ENCODE assay signal across 13 mouse cellular contexts in the genomic region with DNA sequence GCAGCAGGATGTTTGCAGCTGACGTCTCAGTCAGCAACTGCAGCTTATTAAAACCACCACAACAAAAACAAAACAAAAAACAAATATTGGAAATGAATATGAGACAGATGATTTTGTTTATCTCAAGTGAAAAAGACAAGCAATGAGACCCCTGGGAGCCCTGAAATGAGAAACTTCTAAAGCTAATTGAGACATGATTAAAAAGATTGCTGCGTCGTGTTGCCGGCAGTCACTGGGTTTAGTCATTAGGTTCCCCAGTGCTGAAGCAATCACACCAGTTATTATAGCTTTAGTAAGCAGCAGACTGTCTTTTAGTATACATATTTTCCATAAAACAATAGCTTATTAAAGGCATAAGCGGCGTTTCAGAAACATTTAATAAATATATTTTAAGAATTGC.
"Had no signal": no experiment of that assay in that cellular context is flagged by ENCODE, and none has a peak within 500 bp of the region (broad histone marks: within the 10 kb centered on the region; RNA-seq: fewer than 3 reads in every experiment).

No protein-coding gene starts in this region.

- H3K36me3 ChIP-seq: liver, embryonic 13.5 days had no signal

- H3K4me2 ChIP-seq: liver, embryonic 13.5 days; lung, embryonic 14.5 days had no signal

- ATAC-seq: intestine, postnatal 0 days; lung, postnatal 0 days had no signal

- H3K27me3 ChIP-seq: liver, embryonic 13.5 days had no signal

- H3K9me3 ChIP-seq: liver, embryonic 13.5 days had no signal

- H3K4me1 ChIP-seq: liver, embryonic 13.5 days had no signal

- H3K27ac ChIP-seq: kidney, postnatal 0 days; left cerebral cortex, adult 2 months; liver, embryonic 13.5 days; macrophage; stomach, postnatal 0 days had no signal

- H3K9ac ChIP-seq: liver, embryonic 13.5 days; lung, embryonic 14.5 days had no signal

- DNase-seq: kidney, adult 2 months; layer of hippocampus, postnatal 36 days; liver, embryonic 13.5 days; lung, embryonic 14.5 days; thymus, adult 2 months; thymus, postnatal 14 days; thymus, postnatal 4 days had no signal

- H3K4me3 ChIP-seq: left cerebral cortex, adult 2 months; liver, embryonic 13.5 days had no signal
